In genomic region chr10:71347964-71348636, GRCm38 (mm10) we compare ENCODE assay signal across 7 mouse cellular contexts. TPM values are rescaled to one million over a fixed set of nuclear protein-coding genes. Genes with fewer than 3 reads are reported as not detected.
DNase-seq lines count a peak whose midpoint lies in the region; ATAC-seq and TF ChIP-seq lines count a peak whose summit lies in the region.

No protein-coding gene starts in this region.

- H3K79me2 ChIP-seq in MEL (ENCODE audit: control insufficient read depth, insufficient read depth, low read length, poor library complexity), result peaks cover 38% of the 10 kb centered on the region

- no peak for TF ChIP-seq RAD21 in MEL (IDR thresholded peaks at IDR 0.05; ENCODE audit: low read depth, low read length)

- H3K36me3 ChIP-seq in MEL (ENCODE audit: control insufficient read depth in 1 of 2, insufficient read depth in 2 of 2, low read length in 2 of 2), result peaks cover 0 to 11% of the 10 kb centered on the region in 2 experiments; a peak in 3 of 4 replicates
- H3K36me3 ChIP-seq in embryonic facial prominence, embryonic 13.5 days, result no peaks in the 10 kb centered on the region
- no peaks in the 10 kb centered on the region for H3K36me3 ChIP-seq in heart, embryonic 11.5 days (ENCODE audit: control insufficient read depth, insufficient read depth, low read length)
- no peaks in the 10 kb centered on the region for H3K36me3 ChIP-seq in spleen, adult 2 months (ENCODE audit: control insufficient read depth, insufficient read depth, low read length)

- ATAC-seq in CD4-positive, CD25-positive, alpha-beta regulatory T cell, adult 4 months, result peak; percentile 20
- ATAC-seq in embryonic facial prominence, embryonic 13.5 days (ENCODE audit: insufficient number of reproducible peaks, insufficient read depth, low FRiP score, low TSS enrichment, low read depth), result peak; percentile 28; the same call in 1 of the 2 replicates
- ATAC-seq in heart, embryonic 11.5 days (replicated peaks; ENCODE audit: insufficient number of reproducible peaks, low FRiP score, low TSS enrichment), result peak; percentile 23; the same call in 1 of the 2 replicates

- no peak for TF ChIP-seq EP300 in MEL (IDR thresholded peaks at IDR 0.05; ENCODE audit: low read depth in 1 of 2, low read length in 2 of 2)

- peak overlapping the region; percentile 82 to 96 for H3K4me3 ChIP-seq in MEL (ENCODE audit: control insufficient read depth in 1 of 2, insufficient read depth in 1 of 2, low read depth in 2 of 2, low read length in 2 of 2)
- H3K4me3 ChIP-seq in embryonic facial prominence, embryonic 13.5 days, result peak overlapping the region; percentile 85
- peak overlapping the region; percentile 84 for H3K4me3 ChIP-seq in heart, embryonic 11.5 days (ENCODE audit: low read depth, low read length)
- H3K4me3 ChIP-seq in spleen, adult 2 months (ENCODE audit: extremely low read depth, insufficient read depth, insufficient read length), result peak overlapping the region; percentile 87

- no peaks in the 10 kb centered on the region for H3K9me3 ChIP-seq in MEL (replicated peaks; ENCODE audit: insufficient read depth, low read length)
- H3K9me3 ChIP-seq in embryonic facial prominence, embryonic 13.5 days, result no peaks in the 10 kb centered on the region
- no peaks in the 10 kb centered on the region for H3K9me3 ChIP-seq in heart, embryonic 11.5 days (replicated peaks; ENCODE audit: control insufficient read depth, low read length)

- H3K4me1 ChIP-seq in MEL (ENCODE audit: control insufficient read depth in 1 of 2, insufficient read depth in 2 of 2, low read length in 2 of 2), result peaks cover 7 to 12% of the 10 kb centered on the region in 2 experiments; a peak in 3 of 4 replicates
- H3K4me1 ChIP-seq in embryonic facial prominence, embryonic 13.5 days, result peaks cover 26% of the 10 kb centered on the region
- peaks cover 9% of the 10 kb centered on the region for H3K4me1 ChIP-seq in heart, embryonic 11.5 days (ENCODE audit: control insufficient read depth, insufficient read depth, low read length)
- H3K4me1 ChIP-seq in spleen, adult 2 months (ENCODE audit: control insufficient read depth, insufficient read depth, insufficient read length), result 0 out of 2 replicates have a peak, but pooled peaks cover 3% of the 10 kb centered on the region

- peak; percentile 82 for DNase-seq in MEL (ENCODE audit: low read depth, low spot score)
- peak; percentile 65 for DNase-seq in kidney, postnatal 10 days
- peak; percentile 64 for DNase-seq in lung, postnatal 36 days
- peak in 1 of 2 experiments; percentile 27 for DNase-seq in spleen, adult 2 months (ENCODE audit: low read depth in 1 of 2, low spot score in 2 of 2)

- TF ChIP-seq POLR2A in MEL (IDR thresholded peaks at IDR 0.05; ENCODE audit: control insufficient read depth in 1 of 2, insufficient read depth in 1 of 2, low read depth in 1 of 2, low read length in 2 of 2, poor library complexity in 1 of 2), result no peak; a peak in 1 of 4 replicates
- TF ChIP-seq POLR2A in spleen, adult 2 months (IDR thresholded peaks at IDR 0.05; ENCODE audit: low read depth, low read length), result no peak; the same call in 1 of the 2 replicates

- WGBS in embryonic facial prominence, embryonic 13.5 days, result under 1% methylated on average over 48 of the region's 48 CpGs
- WGBS in heart, embryonic 11.5 days (ENCODE audit: insufficient replicate concordance), result under 1% methylated on average over 48 of the region's 48 CpGs
- under 1% methylated on average over 48 of the region's 48 CpGs for WGBS in spleen, adult 2 months

- peak overlapping the region; percentile 88 for H3K9ac ChIP-seq in MEL (ENCODE audit: control insufficient read depth, low read depth, low read length, poor library complexity, severe bottlenecking)
- H3K9ac ChIP-seq in embryonic facial prominence, embryonic 13.5 days, result peak overlapping the region; percentile 84
- peak overlapping the region; percentile 86 for H3K9ac ChIP-seq in heart, embryonic 11.5 days (ENCODE audit: low read depth, low read length)

- no peak for TF ChIP-seq CTCF in MEL (IDR thresholded peaks at IDR 0.05 in 2 of 3, conservative IDR thresholded peaks at IDR 0.05 in 1 of 3; ENCODE audit: control insufficient read depth in 1 of 3, insufficient read depth in 1 of 3, low read depth in 2 of 3, low read length in 3 of 3, poor library complexity in 1 of 3, severe bottlenecking in 1 of 3)
- TF ChIP-seq CTCF in spleen, adult 2 months (IDR thresholded peaks at IDR 0.05; ENCODE audit: extremely low read depth, insufficient read depth, insufficient read length, insufficient replicate concordance), result no peak

- H3K27ac ChIP-seq in MEL (ENCODE audit: control insufficient read depth, low read depth, low read length), result peak overlapping the region; percentile 59
- peak overlapping the region; percentile 78 for H3K27ac ChIP-seq in embryonic facial prominence, embryonic 13.5 days
- H3K27ac ChIP-seq in heart, embryonic 11.5 days (ENCODE audit: low read depth, low read length), result peak overlapping the region; percentile 80
- H3K27ac ChIP-seq in spleen, adult 2 months (ENCODE audit: insufficient read depth, low read length), result peak overlapping the region; percentile 64

- peak overlapping the region; percentile 93 for H3K4me2 ChIP-seq in embryonic facial prominence, embryonic 13.5 days
- H3K4me2 ChIP-seq in heart, embryonic 11.5 days, result peak overlapping the region; percentile 94

- no peaks in the 10 kb centered on the region for H3K27me3 ChIP-seq in MEL (ENCODE audit: control insufficient read depth in 1 of 2, insufficient read depth in 2 of 2, low read length in 2 of 2)
- H3K27me3 ChIP-seq in embryonic facial prominence, embryonic 13.5 days, result no peaks in the 10 kb centered on the region
- no peaks in the 10 kb centered on the region for H3K27me3 ChIP-seq in heart, embryonic 11.5 days (ENCODE audit: control insufficient read depth, insufficient read depth, low read length)
- no peaks in the 10 kb centered on the region for H3K27me3 ChIP-seq in spleen, adult 2 months (ENCODE audit: control insufficient read depth, insufficient read depth, low read length)

TF ChIP-seq in MEL, 35 proteins besides CTCF, POLR2A, EP300 and RAD21:
- TF ChIP-seq RCOR1 (IDR thresholded peaks at IDR 0.05; ENCODE audit: low read depth, low read length) (0 out of 2 replicates have a peak, but pooled peaks have one; percentile 7), ELF1 (IDR thresholded peaks at IDR 0.05; ENCODE audit: low read depth, low read length) (peak; percentile 32; the same call in 1 of the 2 replicates), NELFE (IDR thresholded peaks at IDR 0.05; ENCODE audit: low read depth, low read length) (no peak), ZMIZ1 (IDR thresholded peaks at IDR 0.05; ENCODE audit: low read depth, low read length) (no peak), MXI1 (IDR thresholded peaks at IDR 0.05; ENCODE audit: low read depth, low read length) (peak; percentile 1), MAX (IDR thresholded peaks at IDR 0.05; ENCODE audit: low read length) (0 out of 2 replicates have a peak, but pooled peaks have one; percentile 5), UBTF (IDR thresholded peaks at IDR 0.05; ENCODE audit: borderline replicate concordance, insufficient read depth, low read depth, low read length) (no peak), SIN3A (IDR thresholded peaks at IDR 0.05; ENCODE audit: low read length) (peak; percentile 67), MYC (IDR thresholded peaks at IDR 0.05; ENCODE audit: low read depth, low read length) (0 out of 2 replicates have a peak, but pooled peaks have one; percentile 19), MEF2A (IDR thresholded peaks at IDR 0.05; ENCODE audit: extremely low read depth, insufficient replicate concordance, low read depth, low read length, poor library complexity, severe bottlenecking) (no peak), NRF1 (IDR thresholded peaks at IDR 0.05; ENCODE audit: insufficient read depth, low read depth, low read length, poor library complexity, severe bottlenecking) (0 out of 2 replicates have a peak, but pooled peaks have one; percentile 12)

RNA-seq across cellular contexts. Expression of gene Ipmk, which starts 0.5 kb away (rescaled TPM):
- polyA plus RNA-seq in CD4-positive, CD25-positive, alpha-beta regulatory T cell, adult 4 months (2017; shearing (Covaris generic)), result 1 to 10 TPM; 2.9 to 4.1 TPM
- 21.0 and 21.9 TPM in 2 replicates for total RNA-seq in MEL (2012; rRNA removed)
- polyA plus RNA-seq in MEL (2012; ENCODE audit: insufficient read depth in 1 of 2, insufficient read length in 2 of 2, low read depth in 1 of 2, low replicate concordance in 2 of 2, missing spikeins in 1 of 2), result 10 to 100 TPM in 1 of 2 experiments, not detected in 1; 36.7 TPM
- 10.3 and 10.9 TPM in 2 replicates for polyA plus RNA-seq in embryonic facial prominence, embryonic 13.5 days (2015; fragmentation: Nextera tagmentation; extraction: Ambion mirVana)
- 9.3 and 9.7 TPM in 2 replicates for polyA plus RNA-seq in heart, embryonic 11.5 days (2014; fragmentation: Nextera tagmentation; extraction: Ambion mirVana)
- polyA plus RNA-seq in spleen, adult 2 months (2012; rRNA removed), result 4.5 and 6.0 TPM in 2 replicates

RNA-seq across cellular contexts. Expression of gene Cisd1, which starts 3.3 kb away (rescaled TPM):
- 10 to 100 TPM; 30.9 to 33.7 TPM for polyA plus RNA-seq in CD4-positive, CD25-positive, alpha-beta regulatory T cell, adult 4 months (2017; shearing (Covaris generic))
- 109 and 117 TPM in 2 replicates for total RNA-seq in MEL (2012; rRNA removed)
- polyA plus RNA-seq in MEL (2012; ENCODE audit: insufficient read depth in 1 of 2, insufficient read length in 2 of 2, low read depth in 1 of 2, low replicate concordance in 2 of 2, missing spikeins in 1 of 2), result 100 to 1,000 TPM in 1 of 2 experiments, not detected in 1; 108 TPM
- polyA plus RNA-seq in embryonic facial prominence, embryonic 13.5 days (2015; fragmentation: Nextera tagmentation; extraction: Ambion mirVana), result 99.6 and 104 TPM in 2 replicates
- 158 and 161 TPM in 2 replicates for polyA plus RNA-seq in heart, embryonic 11.5 days (2014; fragmentation: Nextera tagmentation; extraction: Ambion mirVana)
- polyA plus RNA-seq in spleen, adult 2 months (2012; rRNA removed), result 9.6 and 14.9 TPM in 2 replicates
